Mouse (Mus musculus): Measurements from ENCODE around the gene Nfkbie. TPM values are rescaled to one million over a fixed set of nuclear protein-coding genes. Genes with fewer than 3 reads are reported as not detected.

The Nfkbie gene
- total RNA-seq, 2 experiments from 2014 or later = 1.8 to 2.7 TPM

Other genes with a start within 250 kb of the Nfkbie start
- 10 to 100 TPM; 48.4 to 48.7 TPM for gene Cdc5l, start 122.0 kb upstream of the Nfkbie start, total RNA-seq (2021)
- under 1 TPM; 0.22 to 0.65 TPM for gene Spats1, start 80.3 kb upstream of the Nfkbie start, total RNA-seq (2021)
- 10 to 100 TPM; 19.3 to 20.2 TPM for gene Aars2, start 48.9 kb upstream of the Nfkbie start, total RNA-seq (2021)
- not detected for gene Tcte1, start 32.3 kb upstream of the Nfkbie start, total RNA-seq (2021)
- under 1 TPM; 0.05 to 0.12 TPM for gene Tmem151b, start 6.0 kb upstream of the Nfkbie start, total RNA-seq (2021)
- 10 to 100 TPM; 34.5 to 36.8 TPM for gene Slc35b2, start 8.2 kb downstream of the Nfkbie start, total RNA-seq (2021)
- 1,000 to 10,000 TPM; 1,000 to 1,054 TPM for gene Hsp90ab1, start 17.6 kb downstream of the Nfkbie start, total RNA-seq (2021)
- gene Slc29a1, start 43.9 kb downstream of the Nfkbie start, total RNA-seq (2021) = 10 to 100 TPM; 88.3 to 99.0 TPM
- gene Mymx, start 46.4 kb downstream of the Nfkbie start, total RNA-seq (2021) = not detected
- gene Capn11, start 103.6 kb downstream of the Nfkbie start, total RNA-seq (2021) = not detected
- gene Mrpl14, start 130.6 kb downstream of the Nfkbie start, total RNA-seq (2021) = 100 to 1,000 TPM in 1 of 2 experiments, 10 to 100 TPM in 1; 94.7 to 108 TPM
- gene Tmem63b, start 131.2 kb downstream of the Nfkbie start, total RNA-seq (2021) = 10 to 100 TPM; 81.4 to 86.9 TPM
- gene 1600014C23Rik, start 178.1 kb downstream of the Nfkbie start, total RNA-seq (2021) = not detected

All from heart, postnatal 10 days (tissue).